Mouse (Mus musculus) G1E (cell line): Measurements from ENCODE around the gene Gm5148. TPM values are rescaled to one million over a fixed set of nuclear protein-coding genes. Genes with fewer than 3 reads are reported as not detected.

Experiments used
- ATAC-seq: 2 replicates; pipeline ENCODE4 v1.8.0; 2016; ENCODE audit warnings: mild to moderate bottlenecking; ENCODE audit not compliant: insufficient number of reproducible peaks, poor library complexity, low FRiP score, severe bottlenecking; ENCODE audit errors: extremely low read depth
- DNase-seq: peaks from one replicate; pipeline ENCODE4 v3.0.0; 2012; ENCODE audit warnings: low spot score
- H3K27me3 ChIP-seq: 2 replicates; pipeline ENCODE4 v1.6.1; 2012; ENCODE audit warnings: mild to moderate bottlenecking, low read length, inconsistent platforms; ENCODE audit not compliant: insufficient read depth
- H3K36me3 ChIP-seq: replicated peaks from 2 replicates; pipeline ENCODE3; 2012; ENCODE audit warnings: mild to moderate bottlenecking, inconsistent platforms
- H3K4me1 ChIP-seq: 2 replicates; pipeline ENCODE4 v1.6.1; 2012; ENCODE audit warnings: low read depth, low read length, inconsistent platforms, mixed read lengths; ENCODE audit not compliant: insufficient read depth
- H3K4me3 ChIP-seq: 2 replicates; pipeline ENCODE4 v1.5.1; 2012; ENCODE audit warnings: low read depth, mild to moderate bottlenecking, inconsistent platforms, low read length, moderate library complexity, mixed read lengths
- H3K9me3 ChIP-seq: replicated peaks from 2 replicates; pipeline ENCODE4 v1.6.1; 2012; ENCODE audit warnings: inconsistent platforms
- CTCF ChIP-seq: IDR thresholded peaks from 2 replicates; pipeline ENCODE4 v1.5.1; 2012; ENCODE audit warnings: low read depth, low read length, inconsistent platforms, mixed read lengths
- GATA1 ChIP-seq: IDR thresholded peaks from 2 replicates; pipeline ENCODE4 v1.6.1; 2012; ENCODE audit warnings: borderline replicate concordance, low read length, inconsistent platforms, mixed read lengths
- GATA2 ChIP-seq: IDR thresholded peaks from 2 replicates; pipeline ENCODE4 v1.6.1; 2012; ENCODE audit warnings: low read depth, low read length, inconsistent platforms, borderline replicate concordance
- POLR2AphosphoS5 ChIP-seq: IDR thresholded peaks from 2 replicates; pipeline ENCODE4 v1.6.1; 2012; ENCODE audit warnings: low read depth, low read length, inconsistent platforms; ENCODE audit not compliant: insufficient replicate concordance
- TAL1 ChIP-seq: conservative IDR thresholded peaks from 2 replicates; pipeline ENCODE4 v1.6.1; 2012; ENCODE audit warnings: low read depth, low read length, inconsistent platforms, mixed read lengths
- polyA plus RNA-seq: library from polyadenylated mRNA; stranded (reverse); fragments of >175 nt; gene quantifications from 2 replicates; pipeline ENCODE4 v1.2.3, GENCODE M21; 2012
- total RNA-seq, 2 experiments: library from RNA; stranded (forward) in 1 of 2; stranded (reverse) in 1 of 2; fragments of 200-1000 nt in 1 of 2; fragments of >200 nt in 1 of 2; fragmentation: Nextera tagmentation in 1 of 2; gene quantifications; 2 replicates each; pipeline ENCODE4 v1.2.3; 2014 to 2017

Gene Gm5148
- total and polyA plus RNA-seq, 3 experiments, result 0.13 to 19.8 TPM; not detected in 1

- Histone ChIP-seq H3K4me3 (no peak overlapping the region; the same call in 1 of the 2 replicates), H3K4me1 (peaks cover 62% of the 10 kb centered on the region), H3K9me3 (no peaks in the 10 kb centered on the region), H3K36me3 (no peaks in the 10 kb centered on the region), H3K27me3 (peaks cover 35% of the 10 kb centered on the region)
- ATAC-seq (peak; percentile 61), DNase-seq (no peak)
- TF ChIP-seq GATA2 (no peak), GATA1 (no peak), CTCF (no peak), TAL1 (no peak), POLR2AphosphoS5 (no peak)
Measured at GRCm38 (mm10) chr3:37672266-37673040, 51.8 kb downstream of the Gm5148 start.

GRCm38 (mm10) chr3:37669100-37669499, 55.2 kb downstream of the Gm5148 start:
- TF ChIP-seq TAL1 (no peak), POLR2AphosphoS5 (no peak), GATA2 (no peak), GATA1 (no peak), CTCF (no peak)
- H3K4me1 ChIP-seq, result peaks cover 72% of the 10 kb centered on the region
- H3K4me3 ChIP-seq, result no peak overlapping the region
- no peak for DNase-seq
- peaks cover 9% of the 10 kb centered on the region; the same call in 1 of the 2 replicates for H3K27me3 ChIP-seq
- no peaks in the 10 kb centered on the region for H3K9me3 ChIP-seq
- no peak for ATAC-seq
- no peaks in the 10 kb centered on the region for H3K36me3 ChIP-seq

GRCm38 (mm10) chr3:37668652-37669051, 55.6 kb downstream of the Gm5148 start:
- Histone ChIP-seq H3K9me3 (no peaks in the 10 kb centered on the region), H3K36me3 (no peaks in the 10 kb centered on the region), H3K4me3 (no peak overlapping the region), H3K4me1 (peaks cover 70% of the 10 kb centered on the region), H3K27me3 (peaks cover 4% of the 10 kb centered on the region; the same call in 1 of the 2 replicates)
- ATAC-seq, result no peak
- DNase-seq, result no peak
- TF ChIP-seq POLR2AphosphoS5, result no peak
- no peak for TF ChIP-seq TAL1
- TF ChIP-seq CTCF, result no peak
- TF ChIP-seq GATA1, result no peak
- TF ChIP-seq GATA2, result no peak

GRCm38 (mm10) chr3:37667736-37668135, 56.6 kb downstream of the Gm5148 start:
- ATAC-seq, result no peak
- no peak for DNase-seq
- no peak for TF ChIP-seq GATA1
- TF ChIP-seq CTCF, result no peak
- TF ChIP-seq GATA2, result no peak
- no peak for TF ChIP-seq POLR2AphosphoS5
- no peak for TF ChIP-seq TAL1
- Histone ChIP-seq H3K4me1 (peaks cover 67% of the 10 kb centered on the region), H3K27me3 (peaks cover 2% of the 10 kb centered on the region; the same call in 1 of the 2 replicates), H3K4me3 (no peak overlapping the region), H3K36me3 (no peaks in the 10 kb centered on the region), H3K9me3 (no peaks in the 10 kb centered on the region)

GRCm38 (mm10) chr3:37667119-37667467, 57.2 kb downstream of the Gm5148 start:
- no peak for TF ChIP-seq TAL1
- no peak for TF ChIP-seq GATA1
- no peak for TF ChIP-seq GATA2
- no peak for TF ChIP-seq CTCF
- no peak for TF ChIP-seq POLR2AphosphoS5
- H3K4me1 ChIP-seq, result peaks cover 65% of the 10 kb centered on the region
- H3K9me3 ChIP-seq, result no peaks in the 10 kb centered on the region
- DNase-seq (no peak), ATAC-seq (no peak)
- H3K4me3 ChIP-seq, result peak overlapping the region; percentile 27; the same call in 1 of the 2 replicates
- peaks cover 2% of the 10 kb centered on the region; the same call in 1 of the 2 replicates for H3K27me3 ChIP-seq
- no peaks in the 10 kb centered on the region for H3K36me3 ChIP-seq

- DNase-seq (peak; percentile 60), ATAC-seq (peak; percentile 93)
- peaks cover 2% of the 10 kb centered on the region; the same call in 1 of the 2 replicates for H3K27me3 ChIP-seq
- H3K36me3 ChIP-seq, result no peaks in the 10 kb centered on the region
- peaks cover 64% of the 10 kb centered on the region for H3K4me1 ChIP-seq
- H3K9me3 ChIP-seq, result no peaks in the 10 kb centered on the region
- peak overlapping the region; percentile 27; the same call in 1 of the 2 replicates for H3K4me3 ChIP-seq
- TF ChIP-seq POLR2AphosphoS5, result no peak
- TF ChIP-seq GATA1, result no peak
Measured at GRCm38 (mm10) chr3:37666291-37667118, 57.8 kb downstream of the Gm5148 start.

Other genes starting within 250 kb of the Gm5148 start
- 28.4 and 35.5 TPM in 2 replicates for gene Spry1, start 84.5 kb downstream of the Gm5148 start, total RNA-seq (2014; fragmentation: Nextera tagmentation)
- 3.9 and 4.2 TPM in 2 replicates for gene Spry1, start 84.5 kb downstream of the Gm5148 start, total RNA-seq (2017)
- 4.8 and 5.7 TPM in 2 replicates for gene Spry1, start 84.5 kb downstream of the Gm5148 start, polyA plus RNA-seq